Mouse (Mus musculus): ENCODE data around the gene Gclm. TPM values are rescaled to one million over a fixed set of nuclear protein-coding genes. Genes with fewer than 3 reads are reported as not detected.

Gclm gene
- total and polyA plus RNA-seq, 3 experiments, result 115 to 491 (median 394) TPM

DNA sequence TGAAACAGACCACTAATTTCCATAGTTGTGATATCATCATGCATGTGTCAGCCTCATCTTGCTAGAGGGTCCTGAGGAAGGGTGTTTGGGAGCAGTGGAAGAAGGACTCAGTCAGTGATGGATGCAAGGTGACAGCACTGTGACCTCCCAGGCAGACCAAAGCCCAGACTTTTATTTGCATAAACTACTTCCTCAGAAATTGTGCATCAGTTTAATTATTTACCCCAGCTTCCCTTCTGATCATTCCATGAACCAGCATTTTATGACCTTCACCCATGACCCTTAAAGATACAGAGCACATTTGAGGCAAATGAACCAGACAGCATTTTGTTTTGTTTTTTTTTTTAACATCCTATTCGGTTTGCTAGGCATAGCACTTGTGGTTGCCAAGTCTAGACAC lies 9.6 kb upstream of the Gclm start:
- H3K27me3 ChIP-seq (ENCODE audit: insufficient read depth, low read length), result peaks cover 12% of the 10 kb centered on the region; the same call in 1 of the 2 replicates
- TF ChIP-seq GATA2 (IDR thresholded peaks at IDR 0.05; ENCODE audit: borderline replicate concordance, low read depth, low read length) (no peak), GATA1 (IDR thresholded peaks at IDR 0.05; ENCODE audit: borderline replicate concordance, low read length) (no peak), TAL1 (conservative IDR thresholded peaks at IDR 0.05; ENCODE audit: low read depth, low read length) (no peak), CTCF (IDR thresholded peaks at IDR 0.05; ENCODE audit: low read depth, low read length) (no peak), POLR2AphosphoS5 (IDR thresholded peaks at IDR 0.05; ENCODE audit: insufficient replicate concordance, low read depth, low read length) (no peak)
- no peaks in the 10 kb centered on the region for H3K9me3 ChIP-seq (replicated peaks)
- DNase-seq (ENCODE audit: low spot score), result no peak
- no peak overlapping the region for H3K4me3 ChIP-seq (ENCODE audit: low read depth, low read length)
- H3K4me1 ChIP-seq (ENCODE audit: insufficient read depth, low read depth, low read length), result 0 out of 2 replicates have a peak, but pooled peaks cover 2% of the 10 kb centered on the region
- no peaks in the 10 kb centered on the region for H3K36me3 ChIP-seq (replicated peaks)
- ATAC-seq (ENCODE audit: extremely low read depth, insufficient number of reproducible peaks, low FRiP score, poor library complexity, severe bottlenecking), result no peak

DNA sequence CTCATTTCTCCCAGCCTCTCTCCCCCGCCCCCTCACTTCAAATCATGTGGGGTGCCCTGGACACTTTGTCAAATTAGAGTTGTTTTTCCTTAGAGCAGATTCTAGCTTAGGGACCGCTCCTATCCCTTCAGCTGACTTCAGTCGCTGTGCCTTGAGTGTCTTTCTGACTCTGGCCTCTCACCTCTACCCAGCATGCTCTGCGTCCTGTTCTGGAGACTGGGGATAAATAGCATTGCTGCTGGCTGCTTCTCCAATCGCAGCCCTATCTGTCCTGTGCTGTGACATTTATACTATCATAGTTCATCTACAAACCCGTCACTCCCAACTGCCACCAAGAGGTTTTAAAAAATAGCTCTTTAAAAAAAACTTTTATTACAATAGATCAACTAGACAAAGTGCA lies 2.5 kb upstream of the Gclm start:
- Histone ChIP-seq H3K4me1 (ENCODE audit: insufficient read depth, low read depth, low read length) (peaks cover 26% of the 10 kb centered on the region), H3K36me3 (replicated peaks) (peaks cover 5% of the 10 kb centered on the region), H3K4me3 (ENCODE audit: low read depth, low read length) (peak overlapping the region; percentile 41; the same call in 1 of the 2 replicates), H3K9me3 (replicated peaks) (no peaks in the 10 kb centered on the region), H3K27me3 (ENCODE audit: insufficient read depth, low read length) (no peaks in the 10 kb centered on the region)
- ATAC-seq (ENCODE audit: extremely low read depth, insufficient number of reproducible peaks, low FRiP score, poor library complexity, severe bottlenecking) (peak; percentile 45), DNase-seq (ENCODE audit: low spot score) (peak; percentile 37)
- TF ChIP-seq POLR2AphosphoS5 (IDR thresholded peaks at IDR 0.05; ENCODE audit: insufficient replicate concordance, low read depth, low read length), result no peak
- no peak for TF ChIP-seq GATA2 (IDR thresholded peaks at IDR 0.05; ENCODE audit: borderline replicate concordance, low read depth, low read length)
- no peak for TF ChIP-seq GATA1 (IDR thresholded peaks at IDR 0.05; ENCODE audit: borderline replicate concordance, low read length)
- no peak for TF ChIP-seq CTCF (IDR thresholded peaks at IDR 0.05; ENCODE audit: low read depth, low read length)

DNA sequence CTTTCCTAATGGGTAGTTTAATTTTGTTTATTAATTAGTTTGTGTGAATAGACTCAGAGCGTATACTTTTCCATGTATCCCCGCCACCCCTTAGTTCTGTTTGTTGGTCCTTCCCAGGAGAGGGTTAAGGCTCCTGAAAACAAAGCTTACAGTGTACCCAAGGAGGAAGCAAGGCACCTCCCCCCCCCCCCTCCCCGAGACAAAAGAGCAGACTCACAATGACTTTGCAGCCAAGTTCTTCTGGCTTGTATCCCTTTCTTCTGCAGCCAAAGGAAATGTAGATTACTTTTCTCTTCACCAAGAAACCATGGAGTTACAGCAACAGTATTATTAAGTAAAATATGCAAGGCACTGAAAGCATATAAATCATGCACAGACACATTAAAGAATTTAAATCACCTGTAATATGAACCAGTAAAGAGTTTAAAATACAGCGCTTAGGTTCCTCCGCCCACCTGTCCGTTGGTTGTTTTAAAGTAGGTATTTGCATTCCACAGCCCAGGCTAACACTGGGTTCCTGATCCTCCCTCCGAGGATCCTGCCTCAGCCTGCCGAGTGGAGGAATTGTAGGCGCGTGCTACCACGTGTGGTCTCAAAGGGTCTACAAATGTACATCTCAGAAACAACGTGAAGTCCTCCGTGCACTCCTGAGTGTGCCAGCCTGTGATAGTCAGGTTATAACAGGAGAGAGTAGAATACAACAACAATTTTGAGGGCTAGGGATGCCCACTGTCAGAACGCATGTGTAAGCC lies 1.8 kb upstream of the Gclm start:
- TF ChIP-seq GATA2 (IDR thresholded peaks at IDR 0.05; ENCODE audit: borderline replicate concordance, low read depth, low read length) (no peak), TAL1 (conservative IDR thresholded peaks at IDR 0.05; ENCODE audit: low read depth, low read length) (no peak), POLR2AphosphoS5 (IDR thresholded peaks at IDR 0.05; ENCODE audit: insufficient replicate concordance, low read depth, low read length) (no peak), CTCF (IDR thresholded peaks at IDR 0.05; ENCODE audit: low read depth, low read length) (no peak), GATA1 (IDR thresholded peaks at IDR 0.05; ENCODE audit: borderline replicate concordance, low read length) (no peak)
- peak overlapping the region; percentile 54; the same call in 1 of the 2 replicates for H3K4me3 ChIP-seq (ENCODE audit: low read depth, low read length)
- H3K4me1 ChIP-seq (ENCODE audit: insufficient read depth, low read depth, low read length), result peaks cover 26% of the 10 kb centered on the region
- no peaks in the 10 kb centered on the region for H3K9me3 ChIP-seq (replicated peaks)
- H3K36me3 ChIP-seq (replicated peaks), result peaks cover 6% of the 10 kb centered on the region
- H3K27me3 ChIP-seq (ENCODE audit: insufficient read depth, low read length), result no peaks in the 10 kb centered on the region
- DNase-seq (ENCODE audit: low spot score) (peak; percentile 54), ATAC-seq (ENCODE audit: extremely low read depth, insufficient number of reproducible peaks, low FRiP score, poor library complexity, severe bottlenecking) (peak; percentile 16; the same call in 1 of the 2 replicates)

DNA sequence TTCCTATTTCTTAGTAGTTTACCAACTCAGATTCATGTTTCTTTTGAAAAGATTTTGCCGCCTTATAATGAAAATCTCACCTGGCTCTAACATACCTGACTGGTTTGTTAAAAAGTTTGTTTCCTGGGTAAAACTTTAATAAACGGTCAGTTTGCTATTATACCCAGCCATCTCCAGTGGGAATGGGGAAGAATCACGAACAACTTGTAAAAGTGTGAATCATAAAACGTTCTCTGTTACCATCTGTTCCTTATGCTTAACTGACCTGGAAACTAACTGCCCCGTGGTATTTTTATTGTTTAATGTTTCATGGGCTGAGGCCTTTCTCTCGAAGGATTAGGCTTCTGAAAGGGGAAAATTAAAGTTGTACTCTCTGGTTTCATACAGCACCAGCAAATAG lies 598 bp upstream of the Gclm start:
- TF ChIP-seq POLR2AphosphoS5 (IDR thresholded peaks at IDR 0.05; ENCODE audit: insufficient replicate concordance, low read depth, low read length) (no peak), GATA1 (IDR thresholded peaks at IDR 0.05; ENCODE audit: borderline replicate concordance, low read length) (no peak), GATA2 (IDR thresholded peaks at IDR 0.05; ENCODE audit: borderline replicate concordance, low read depth, low read length) (no peak), TAL1 (conservative IDR thresholded peaks at IDR 0.05; ENCODE audit: low read depth, low read length) (no peak), CTCF (IDR thresholded peaks at IDR 0.05; ENCODE audit: low read depth, low read length) (no peak)
- Histone ChIP-seq H3K9me3 (replicated peaks) (no peaks in the 10 kb centered on the region), H3K4me3 (ENCODE audit: low read depth, low read length) (no peak overlapping the region; the same call in 1 of the 2 replicates), H3K4me1 (ENCODE audit: insufficient read depth, low read depth, low read length) (peaks cover 33% of the 10 kb centered on the region), H3K36me3 (replicated peaks) (peaks cover 12% of the 10 kb centered on the region), H3K27me3 (ENCODE audit: insufficient read depth, low read length) (no peaks in the 10 kb centered on the region)
- no peak for ATAC-seq (ENCODE audit: extremely low read depth, insufficient number of reproducible peaks, low FRiP score, poor library complexity, severe bottlenecking)
- no peak for DNase-seq (ENCODE audit: low spot score)

DNA sequence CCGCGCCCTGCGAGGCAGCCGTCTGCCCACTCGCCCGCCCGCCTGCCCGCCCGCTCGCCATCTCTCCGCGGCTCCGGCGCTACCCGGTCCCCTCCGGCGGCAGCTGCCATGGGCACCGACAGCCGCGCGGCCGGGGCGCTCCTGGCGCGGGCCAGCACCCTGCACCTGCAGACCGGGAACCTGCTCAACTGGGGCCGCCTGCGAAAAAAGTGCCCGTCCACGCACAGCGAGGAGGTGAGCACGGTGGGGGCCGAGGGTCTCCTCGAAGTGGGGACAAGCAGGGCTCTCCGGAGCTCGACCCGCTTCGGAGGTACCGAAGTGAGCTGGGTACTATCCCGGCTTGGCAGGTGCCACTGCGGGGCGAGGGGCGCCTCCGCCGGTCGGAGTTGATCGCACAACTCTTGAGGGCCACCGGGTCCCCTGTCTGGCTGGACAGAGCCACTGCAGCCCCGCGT lies 548 bp downstream of the Gclm start:
- no peak for DNase-seq (ENCODE audit: low spot score)
- Histone ChIP-seq H3K4me1 (ENCODE audit: insufficient read depth, low read depth, low read length) (peaks cover 44% of the 10 kb centered on the region), H3K9me3 (replicated peaks) (no peaks in the 10 kb centered on the region), H3K27me3 (ENCODE audit: insufficient read depth, low read length) (no peaks in the 10 kb centered on the region), H3K36me3 (replicated peaks) (peaks cover 24% of the 10 kb centered on the region), H3K4me3 (ENCODE audit: low read depth, low read length) (peak overlapping the region; percentile 96)
- ATAC-seq (ENCODE audit: extremely low read depth, insufficient number of reproducible peaks, low FRiP score, poor library complexity, severe bottlenecking), result no peak
- TF ChIP-seq GATA1 (IDR thresholded peaks at IDR 0.05; ENCODE audit: borderline replicate concordance, low read length) (no peak), POLR2AphosphoS5 (IDR thresholded peaks at IDR 0.05; ENCODE audit: insufficient replicate concordance, low read depth, low read length) (no peak), TAL1 (conservative IDR thresholded peaks at IDR 0.05; ENCODE audit: low read depth, low read length) (no peak), GATA2 (IDR thresholded peaks at IDR 0.05; ENCODE audit: borderline replicate concordance, low read depth, low read length) (no peak), CTCF (IDR thresholded peaks at IDR 0.05; ENCODE audit: low read depth, low read length) (no peak)

DNA sequence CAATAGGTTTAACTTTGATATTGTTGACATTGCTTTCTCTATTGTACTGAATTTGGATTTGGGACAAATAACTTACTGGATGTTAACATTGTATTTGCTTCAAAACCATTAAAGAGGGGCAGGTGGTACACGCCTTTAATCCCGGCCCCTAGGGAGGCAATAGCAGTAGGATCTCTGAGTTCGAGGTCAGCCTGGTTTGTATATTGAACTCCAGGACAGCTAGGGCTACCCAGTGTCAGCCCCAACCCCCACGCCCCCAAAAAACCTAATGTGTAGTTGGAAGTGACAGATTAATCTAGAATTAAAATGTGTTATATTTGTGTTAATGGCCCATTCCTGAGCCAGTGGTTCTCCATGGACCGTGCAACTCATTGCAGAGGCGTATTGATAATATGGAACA lies 1.0 kb downstream of the Gclm start:
- H3K4me3 ChIP-seq (ENCODE audit: low read depth, low read length), result peak overlapping the region; percentile 96
- DNase-seq (ENCODE audit: low spot score) (no peak), ATAC-seq (ENCODE audit: extremely low read depth, insufficient number of reproducible peaks, low FRiP score, poor library complexity, severe bottlenecking) (no peak)
- H3K27me3 ChIP-seq (ENCODE audit: insufficient read depth, low read length), result no peaks in the 10 kb centered on the region
- H3K9me3 ChIP-seq (replicated peaks), result no peaks in the 10 kb centered on the region
- no peak for TF ChIP-seq POLR2AphosphoS5 (IDR thresholded peaks at IDR 0.05; ENCODE audit: insufficient replicate concordance, low read depth, low read length)
- no peak for TF ChIP-seq CTCF (IDR thresholded peaks at IDR 0.05; ENCODE audit: low read depth, low read length)
- no peak for TF ChIP-seq GATA1 (IDR thresholded peaks at IDR 0.05; ENCODE audit: borderline replicate concordance, low read length)
- no peak for TF ChIP-seq GATA2 (IDR thresholded peaks at IDR 0.05; ENCODE audit: borderline replicate concordance, low read depth, low read length)
- TF ChIP-seq TAL1 (conservative IDR thresholded peaks at IDR 0.05; ENCODE audit: low read depth, low read length), result no peak
- peaks cover 29% of the 10 kb centered on the region for H3K36me3 ChIP-seq (replicated peaks)
- peaks cover 49% of the 10 kb centered on the region for H3K4me1 ChIP-seq (ENCODE audit: insufficient read depth, low read depth, low read length)

Measured in G1E (cell line).